Mouse (Mus musculus) lung, postnatal 0 days (tissue): Measurements from ENCODE around the gene Trim2.

Source experiments
- CTCF ChIP-seq: IDR thresholded peaks from 2 replicates; pipeline ENCODE4 v1.5.1; 2016; ENCODE audit warnings: antibody characterized with exemption, mild to moderate bottlenecking
- EP300 ChIP-seq: IDR thresholded peaks from 2 replicates; pipeline ENCODE4 v1.6.1; 2016; ENCODE audit warnings: antibody characterized with exemption, mild to moderate bottlenecking, control low read depth

- TF ChIP-seq EP300 (no peak; the same call in 1 of the 2 replicates), CTCF (no peak)
Observed at GRCm38 (mm10) chr3:84230988-84231387, 75.7 kb downstream of the Trim2 start.
